Mouse (Mus musculus): ENCODE data around the gene Gpc6. TPM values are rescaled to one million over a fixed set of nuclear protein-coding genes. Genes with fewer than 3 reads are reported as not detected.

Gene Gpc6
- not detected for total RNA-seq (2023)

GRCm38 (mm10) chr14:116924876-116925601, at the start of gene Gpc6:
TSS of gene Gpc6 (plus strand) at chr14:116925315.

Data from neutrophil, adult 83 days (primary cell).